Mouse (Mus musculus) E14TG2a.4 (cell line): Measurements from ENCODE around the gene Mrpl16.
A peak's percentile ranks its signal among the peaks of the same experiment; 100 is the strongest.

Experiments
- H3K27me3 ChIP-seq: 2 replicates; pipeline ENCODE4 v1.6.1; 2014; ENCODE audit warnings: low read length, control low read depth; ENCODE audit not compliant: insufficient read depth
- H3K36me3 ChIP-seq: 2 replicates; pipeline ENCODE4 v1.6.1; 2014; ENCODE audit warnings: low read length, control low read depth; ENCODE audit not compliant: insufficient read depth
- H3K4me1 ChIP-seq: replicated peaks from 2 replicates; pipeline ENCODE4 v1.6.1; 2014; ENCODE audit warnings: low read depth, low read length, control low read depth
- H3K4me3 ChIP-seq: replicated peaks from 2 replicates; pipeline ENCODE4 v1.5.1; 2014; ENCODE audit warnings: mild to moderate bottlenecking, low read length
- H3K9me3 ChIP-seq: 2 replicates; pipeline ENCODE4 v1.6.1; 2014; ENCODE audit warnings: low read length, control low read depth
- CTCF ChIP-seq: conservative IDR thresholded peaks from 2 replicates; pipeline ENCODE4 v1.5.1; 2014; ENCODE audit warnings: low read length
- NANOG ChIP-seq: IDR thresholded peaks from 2 replicates; pipeline ENCODE4 v1.6.1; 2014; ENCODE audit warnings: borderline replicate concordance, low read length, mixed read lengths
- POU5F1 ChIP-seq: IDR thresholded peaks from 2 replicates; pipeline ENCODE4 v1.6.1; 2014; ENCODE audit warnings: low read length, borderline replicate concordance

Gene Mrpl16

DNA sequence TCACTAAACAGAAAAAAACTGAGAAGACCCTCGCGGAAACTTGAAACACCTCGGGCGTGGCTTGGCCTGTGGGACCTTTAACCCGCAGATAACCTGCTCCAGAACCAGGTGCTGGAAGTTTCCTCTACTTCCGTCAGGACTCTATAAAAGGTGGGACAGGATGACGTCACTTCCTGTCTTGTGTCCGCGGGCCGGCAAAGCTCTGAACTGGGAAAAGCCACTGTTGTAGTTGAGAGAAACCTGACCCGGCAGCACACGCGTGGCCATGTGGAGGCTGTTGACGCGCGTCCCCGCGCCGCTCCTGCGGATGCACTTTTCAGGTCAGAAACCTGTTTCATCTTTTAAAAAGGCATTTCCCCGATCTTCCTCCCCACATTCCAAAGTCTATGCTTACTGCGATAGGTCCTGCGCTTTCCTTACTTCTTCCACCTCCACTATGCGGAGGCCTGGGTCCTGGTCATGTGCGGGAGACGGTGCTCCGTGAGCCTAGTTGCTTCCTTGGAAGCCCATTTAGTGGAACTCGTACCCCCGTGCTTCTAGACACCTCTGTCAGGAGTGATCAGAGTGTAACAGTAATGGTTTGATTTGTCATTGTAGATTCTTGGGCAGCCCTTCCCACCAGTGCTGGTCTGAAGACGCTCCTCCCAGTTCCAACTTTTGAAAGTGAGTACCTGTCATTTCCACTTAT lies at the start of gene Mrpl16:
Mrpl16 (plus strand) TSS at position 187 of the 688 bp plus-strand sequence.
- Histone ChIP-seq H3K9me3 (no peaks in the 10 kb centered on the region), H3K36me3 (peaks cover 36% of the 10 kb centered on the region), H3K4me1 (peaks cover 21% of the 10 kb centered on the region), H3K27me3 (peaks cover 5% of the 10 kb centered on the region; the same call in 1 of the 2 replicates), H3K4me3 (peak within 1 kb of the TSS; percentile 88)
- TF ChIP-seq NANOG = no peak
- no peak for TF ChIP-seq CTCF
- TF ChIP-seq POU5F1 = no peak

DNA sequence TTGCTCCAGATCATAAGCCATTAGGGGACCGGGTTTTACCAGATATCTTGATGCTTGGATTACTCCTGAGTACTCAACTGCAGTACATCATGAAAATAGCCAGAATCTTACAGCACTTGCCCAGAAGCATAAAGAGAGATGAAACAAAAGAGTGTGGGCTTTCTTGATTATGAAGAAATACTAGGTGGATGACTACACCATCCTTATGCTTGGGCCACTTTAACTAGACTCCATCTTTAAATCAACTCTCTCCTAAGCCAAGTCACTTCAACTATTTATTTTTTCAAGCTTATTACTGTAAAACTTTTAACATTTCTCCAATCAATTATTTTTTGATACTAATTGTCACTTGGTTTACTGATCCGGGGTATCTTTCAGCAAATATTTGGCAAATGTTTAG lies 46.3 kb upstream of the Mrpl16 start:
- no peaks in the 10 kb centered on the region for H3K4me1 ChIP-seq
- no peaks in the 10 kb centered on the region for H3K9me3 ChIP-seq
- no peak for TF ChIP-seq NANOG
- no peak for TF ChIP-seq CTCF
- no peak for TF ChIP-seq POU5F1
- no peaks in the 10 kb centered on the region for H3K36me3 ChIP-seq
- H3K27me3 ChIP-seq = no peaks in the 10 kb centered on the region
- no peak overlapping the region for H3K4me3 ChIP-seq

- Histone ChIP-seq H3K4me3 (no peak overlapping the region), H3K9me3 (no peaks in the 10 kb centered on the region), H3K36me3 (no peaks in the 10 kb centered on the region), H3K4me1 (no peaks in the 10 kb centered on the region), H3K27me3 (no peaks in the 10 kb centered on the region)
- TF ChIP-seq CTCF (no peak), POU5F1 (no peak), NANOG (no peak)
Measured at GRCm38 (mm10) chr19:11724275-11724674, 45.9 kb upstream of the Mrpl16 start.

DNA sequence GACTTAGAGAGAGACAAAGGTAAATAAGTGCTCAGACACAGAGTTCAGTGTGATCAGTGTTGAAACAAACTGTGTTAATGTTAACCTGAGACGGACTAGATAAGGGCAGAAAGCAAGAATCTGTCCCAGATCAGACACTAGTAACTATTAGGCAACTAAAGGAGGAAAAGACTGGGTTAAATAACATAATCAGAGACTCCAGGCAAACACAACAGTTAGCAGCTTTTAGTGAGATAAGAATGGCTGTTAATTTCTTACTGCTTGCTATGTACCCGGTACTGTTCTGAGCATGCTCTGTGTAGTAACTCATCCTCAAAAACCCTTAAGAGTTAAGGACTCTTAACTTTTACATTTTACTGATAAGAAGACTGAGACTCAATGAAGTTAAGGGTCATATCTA lies 44.3 kb upstream of the Mrpl16 start:
- Histone ChIP-seq H3K9me3 (0 out of 2 replicates have a peak, but pooled peaks cover 3% of the 10 kb centered on the region), H3K27me3 (no peaks in the 10 kb centered on the region), H3K4me1 (no peaks in the 10 kb centered on the region), H3K36me3 (no peaks in the 10 kb centered on the region), H3K4me3 (no peak overlapping the region)
- TF ChIP-seq CTCF (no peak), POU5F1 (no peak), NANOG (no peak)

- Histone ChIP-seq H3K4me3 (no peak overlapping the region), H3K4me1 (no peaks in the 10 kb centered on the region), H3K27me3 (no peaks in the 10 kb centered on the region), H3K36me3 (no peaks in the 10 kb centered on the region), H3K9me3 (0 out of 2 replicates have a peak, but pooled peaks cover 3% of the 10 kb centered on the region)
- TF ChIP-seq POU5F1 (no peak), NANOG (no peak), CTCF (no peak)
Measured at GRCm38 (mm10) chr19:11727304-11727703, 42.9 kb upstream of the Mrpl16 start.

DNA sequence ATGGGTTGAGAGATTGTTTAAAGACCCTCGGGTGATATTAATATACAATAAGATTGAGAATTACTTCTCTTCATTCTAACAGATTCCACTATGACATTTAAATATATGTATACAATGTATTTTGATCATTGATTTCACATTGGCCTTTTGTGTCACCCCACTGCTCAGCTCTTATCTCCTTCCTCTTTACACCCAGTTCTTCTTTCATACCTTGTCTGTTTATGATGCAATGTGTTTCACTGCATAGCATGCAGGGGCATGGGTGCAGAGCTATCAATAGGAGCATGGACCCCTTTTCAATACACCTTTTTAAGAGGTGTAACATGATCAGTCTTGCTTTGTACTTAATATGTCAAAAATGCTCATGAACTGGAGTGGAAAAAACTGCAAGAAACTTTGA lies 39.9 kb upstream of the Mrpl16 start:
- no peaks in the 10 kb centered on the region for H3K36me3 ChIP-seq
- 0 out of 2 replicates have a peak, but pooled peaks cover 3% of the 10 kb centered on the region for H3K9me3 ChIP-seq
- no peak for TF ChIP-seq POU5F1
- TF ChIP-seq NANOG = no peak
- no peak for TF ChIP-seq CTCF
- no peaks in the 10 kb centered on the region for H3K27me3 ChIP-seq
- H3K4me1 ChIP-seq = no peaks in the 10 kb centered on the region
- H3K4me3 ChIP-seq = no peak overlapping the region

DNA sequence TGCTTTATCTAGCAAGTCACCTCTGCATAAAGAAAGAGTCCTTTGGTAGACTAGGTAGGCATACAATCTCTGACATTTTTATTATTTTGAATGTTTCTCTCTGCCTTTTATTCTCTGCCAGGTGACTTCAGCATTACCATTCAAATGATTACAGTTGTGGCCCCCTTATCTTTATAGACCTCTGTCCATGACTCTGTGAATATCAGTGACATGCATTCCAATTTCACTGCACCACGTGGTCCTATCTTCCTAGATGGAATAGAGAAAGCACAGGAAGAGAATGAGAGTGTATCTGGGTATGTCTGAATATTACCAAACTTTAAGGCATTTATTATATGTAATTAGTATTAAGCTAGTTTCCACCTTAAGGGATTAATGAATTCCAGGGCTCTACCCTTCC lies 33.7 kb upstream of the Mrpl16 start:
- Histone ChIP-seq H3K27me3 (no peaks in the 10 kb centered on the region), H3K36me3 (no peaks in the 10 kb centered on the region), H3K9me3 (no peaks in the 10 kb centered on the region), H3K4me3 (no peak overlapping the region), H3K4me1 (no peaks in the 10 kb centered on the region)
- TF ChIP-seq CTCF (no peak), POU5F1 (no peak), NANOG (no peak)

- H3K4me3 ChIP-seq = no peak overlapping the region
- no peaks in the 10 kb centered on the region for H3K4me1 ChIP-seq
- no peaks in the 10 kb centered on the region for H3K9me3 ChIP-seq
- H3K36me3 ChIP-seq = no peaks in the 10 kb centered on the region
- H3K27me3 ChIP-seq = no peaks in the 10 kb centered on the region
- no peak for TF ChIP-seq CTCF
- no peak for TF ChIP-seq POU5F1
- TF ChIP-seq NANOG = no peak
Measured at GRCm38 (mm10) chr19:11745680-11746079, 24.5 kb upstream of the Mrpl16 start.

DNA sequence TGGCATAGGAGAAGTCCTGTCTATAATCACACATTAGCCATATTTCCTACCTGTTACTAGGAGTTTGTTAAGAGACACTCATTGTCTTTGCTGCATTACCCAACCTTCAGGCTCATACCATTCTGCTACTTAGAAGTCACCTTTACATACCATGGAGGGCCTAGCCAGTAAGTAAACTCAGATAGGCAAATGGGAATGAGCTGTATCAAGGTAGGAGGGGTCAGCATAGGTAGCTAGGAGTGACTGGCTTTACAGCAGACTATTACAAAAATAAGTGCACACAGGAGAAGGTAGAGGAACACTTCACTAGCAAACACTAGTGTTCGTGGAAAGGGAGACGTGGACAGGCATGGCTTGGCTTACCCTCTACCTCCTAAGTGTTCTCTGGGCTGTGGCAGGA lies 22.9 kb upstream of the Mrpl16 start, which contains the start of gene Gif:
Gif (plus strand) TSS at position 257 of the 400 bp plus-strand sequence.
- no peaks in the 10 kb centered on the region for H3K36me3 ChIP-seq
- no peaks in the 10 kb centered on the region for H3K9me3 ChIP-seq
- no peaks in the 10 kb centered on the region for H3K27me3 ChIP-seq
- no peak within 1 kb of the TSS for H3K4me3 ChIP-seq
- TF ChIP-seq CTCF (no peak), POU5F1 (no peak), NANOG (no peak)
- H3K4me1 ChIP-seq = no peaks in the 10 kb centered on the region
